Mouse (Mus musculus) midbrain, embryonic 14.5 days (tissue): ENCODE data around the gene Mtcl1. TPM values are rescaled to one million over a fixed set of nuclear protein-coding genes. Genes with fewer than 3 reads are reported as not detected.

Experiments used
- ATAC-seq: fragments of 200-750 bp; cut with Nextera tagmentation; 2 replicates; pipeline ENCODE4 v1.8.0; 2017; ENCODE audit warnings: moderate number of reproducible peaks, moderate library complexity; ENCODE audit not compliant: low FRiP score, low TSS enrichment
- DNase-seq: peaks from one replicate; pipeline ENCODE4 v3.0.0-alpha.2; 2015
- H3K27ac ChIP-seq: fragments of 300-500 bp; sonication (generic); replicated peaks from 2 replicates; pipeline ENCODE4 v1.5.1; 2014; ENCODE audit warnings: mild to moderate bottlenecking, low read depth, low read length, moderate library complexity
- H3K27me3 ChIP-seq: fragments of 300-500 bp; sonication (generic); 2 replicates; pipeline ENCODE4 v1.6.1; 2014; ENCODE audit warnings: low read length, control low read depth, mixed read lengths; ENCODE audit not compliant: control insufficient read depth, insufficient read depth
- H3K36me3 ChIP-seq: fragments of 300-500 bp; sonication (generic); 2 replicates; pipeline ENCODE4 v1.6.1; 2014; ENCODE audit warnings: low read length, control low read depth; ENCODE audit not compliant: control insufficient read depth, insufficient read depth
- H3K4me1 ChIP-seq: fragments of 300-500 bp; sonication (generic); 2 replicates; pipeline ENCODE4 v1.6.1; 2014; ENCODE audit warnings: mild to moderate bottlenecking, antibody characterized with exemption, low read length, control low read depth; ENCODE audit not compliant: control insufficient read depth, insufficient read depth
- H3K4me2 ChIP-seq: fragments of 300-500 bp; sonication (generic); 2 replicates; pipeline ENCODE4 v1.6.1; 2014; ENCODE audit warnings: mild to moderate bottlenecking, low read length, moderate library complexity
- H3K4me3 ChIP-seq: fragments of 300-500 bp; sonication (generic); replicated peaks from 2 replicates; pipeline ENCODE4 v1.5.1; 2014; ENCODE audit warnings: low read depth, low read length
- H3K9ac ChIP-seq: fragments of 300-500 bp; sonication (generic); replicated peaks from 2 replicates; pipeline ENCODE4 v1.6.1; 2014; ENCODE audit warnings: mild to moderate bottlenecking, low read length, moderate library complexity
- H3K9me3 ChIP-seq: fragments of 300-500 bp; sonication (generic); 2 replicates; pipeline ENCODE4 v1.6.1; 2016; ENCODE audit warnings: low read length, control low read depth, mixed read lengths; ENCODE audit not compliant: control insufficient read depth
- WGBS: fragments of 180-500 bp; shearing (Covaris S2); extraction: QIAGEN DNeasy Blood & Tissue Kit; methylation state at CpG from one replicate; pipeline ENCODE4 v1.1.7; 2014; 5-methylcytosine and 5-hydroxymethylcytosine counted together
- polyA plus RNA-seq: library from polyadenylated mRNA; unstranded; fragments of >200 nt; fragmentation: Nextera tagmentation; extraction: Ambion mirVana; gene quantifications from 2 replicates; pipeline ENCODE4 v1.2.1, GENCODE M21; 2014

The Mtcl1 gene
- polyA plus RNA-seq, 1 experiment from 2014 or later: 36.0 TPM

DNA sequence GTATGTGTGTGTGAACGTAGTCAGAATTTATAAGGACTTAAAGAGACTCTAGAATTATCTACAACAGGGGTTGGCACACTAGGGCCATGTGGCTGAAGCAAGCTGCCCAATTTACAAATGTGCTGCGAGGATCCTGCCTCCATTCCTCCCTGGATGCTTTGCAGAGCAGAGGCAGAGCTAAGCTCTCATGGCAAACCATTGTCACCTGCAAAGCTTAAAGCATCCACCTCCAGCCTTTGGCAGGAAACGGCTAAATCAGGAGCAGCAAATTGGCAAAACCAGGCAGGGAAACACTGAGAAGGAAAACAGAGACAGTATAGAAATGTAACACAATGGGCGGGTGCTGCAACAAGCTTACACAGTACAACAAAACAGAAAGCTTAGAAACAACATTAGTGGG lies 61.2 kb downstream of the Mtcl1 start:
- no peaks in the 10 kb centered on the region for H3K4me1 ChIP-seq
- H3K36me3 ChIP-seq: peaks cover 16% of the 10 kb centered on the region; the same call in 1 of the 2 replicates
- no peaks in the 10 kb centered on the region for H3K27me3 ChIP-seq
- H3K4me2 ChIP-seq: no peak overlapping the region
- no peak for DNase-seq
- no peak for ATAC-seq
- WGBS: 85% methylated on average over 4 of the region's 4 CpGs
- no peak overlapping the region for H3K27ac ChIP-seq
- H3K9ac ChIP-seq: no peak overlapping the region
- no peaks in the 10 kb centered on the region for H3K9me3 ChIP-seq
- H3K4me3 ChIP-seq: no peak overlapping the region

DNA sequence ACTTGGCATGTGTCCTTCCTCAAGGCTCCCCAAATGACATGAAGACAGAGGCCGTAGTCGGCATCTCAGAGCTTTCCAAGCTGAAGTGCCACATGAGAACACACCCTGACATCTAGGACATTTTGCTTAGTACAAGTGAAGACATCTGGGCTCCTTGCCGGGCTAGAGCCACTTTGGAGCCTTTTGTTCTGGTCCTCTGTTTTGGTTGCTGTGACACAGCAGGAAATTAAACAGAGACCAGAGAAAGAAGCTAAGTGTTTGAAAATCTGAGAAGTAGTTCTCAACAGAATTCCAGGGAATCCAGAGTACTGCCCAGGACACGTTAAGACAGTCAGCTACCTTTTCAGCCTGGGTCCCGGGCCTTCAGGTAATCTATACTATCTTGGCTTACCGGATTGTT lies 68.2 kb downstream of the Mtcl1 start:
- no peak overlapping the region for H3K9ac ChIP-seq
- DNase-seq: no peak
- H3K27ac ChIP-seq: no peak overlapping the region
- ATAC-seq: no peak
- H3K36me3 ChIP-seq: peaks cover 42% of the 10 kb centered on the region
- no peaks in the 10 kb centered on the region for H3K27me3 ChIP-seq
- no peaks in the 10 kb centered on the region for H3K4me1 ChIP-seq
- no peak overlapping the region for H3K4me2 ChIP-seq
- H3K9me3 ChIP-seq: no peaks in the 10 kb centered on the region
- H3K4me3 ChIP-seq: no peak overlapping the region
- whole genome bisulfite sequencing: 80% methylated on average over 6 of the region's 6 CpGs

DNA sequence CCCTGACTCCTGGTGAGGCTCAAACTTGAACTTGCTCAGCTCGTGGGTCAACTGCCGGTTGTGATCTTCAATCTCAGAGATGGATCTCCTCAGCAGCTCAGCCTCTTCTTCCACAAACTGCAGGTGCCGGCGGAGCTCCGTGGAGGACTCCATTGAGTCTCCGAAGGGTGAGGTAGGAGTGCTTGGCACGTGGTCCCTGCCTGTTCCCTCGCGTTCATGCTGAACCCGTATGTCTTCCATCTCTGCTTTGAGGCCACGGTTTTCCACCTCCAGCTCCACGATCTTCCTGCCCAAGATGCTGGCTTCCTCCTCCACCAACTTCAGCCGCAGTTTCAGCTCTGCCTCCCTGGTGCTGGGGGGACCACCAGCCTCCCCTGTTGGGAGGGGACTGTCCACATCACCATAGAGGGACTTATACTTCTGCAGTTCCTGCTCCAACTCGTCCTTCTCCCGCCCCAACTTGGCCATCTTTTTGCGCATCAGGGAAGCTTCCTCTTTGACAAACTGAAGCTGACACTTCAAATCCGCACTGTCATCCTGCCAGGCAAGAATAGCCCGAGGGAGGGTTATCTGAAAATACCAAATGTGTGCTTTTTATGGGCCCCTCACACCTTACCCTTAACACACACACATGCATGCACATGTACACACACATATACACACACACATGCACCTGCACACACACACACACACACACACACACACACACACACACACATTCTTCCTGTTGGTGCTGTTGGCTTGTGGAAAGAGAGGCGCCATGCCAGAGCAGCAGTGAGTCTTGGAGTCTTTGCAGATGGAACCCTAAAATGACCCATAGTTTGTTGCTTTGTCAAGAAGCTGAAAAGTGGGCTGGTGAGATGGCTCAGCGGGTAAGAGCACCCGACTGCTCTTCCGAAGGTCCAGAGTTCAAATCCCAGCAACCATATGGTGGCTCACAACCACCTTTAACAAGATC lies 69.4 kb downstream of the Mtcl1 start:
- H3K27me3 ChIP-seq: no peaks in the 10 kb centered on the region
- DNase-seq: no peak
- no peak for ATAC-seq
- no peak overlapping the region for H3K4me3 ChIP-seq
- no peak overlapping the region for H3K27ac ChIP-seq
- no peak overlapping the region for H3K4me2 ChIP-seq
- 94% methylated on average over 22 of the region's 22 CpGs for WGBS
- H3K36me3 ChIP-seq: peaks cover 41% of the 10 kb centered on the region
- no peaks in the 10 kb centered on the region for H3K4me1 ChIP-seq
- no peak overlapping the region for H3K9ac ChIP-seq
- H3K9me3 ChIP-seq: no peaks in the 10 kb centered on the region

DNA sequence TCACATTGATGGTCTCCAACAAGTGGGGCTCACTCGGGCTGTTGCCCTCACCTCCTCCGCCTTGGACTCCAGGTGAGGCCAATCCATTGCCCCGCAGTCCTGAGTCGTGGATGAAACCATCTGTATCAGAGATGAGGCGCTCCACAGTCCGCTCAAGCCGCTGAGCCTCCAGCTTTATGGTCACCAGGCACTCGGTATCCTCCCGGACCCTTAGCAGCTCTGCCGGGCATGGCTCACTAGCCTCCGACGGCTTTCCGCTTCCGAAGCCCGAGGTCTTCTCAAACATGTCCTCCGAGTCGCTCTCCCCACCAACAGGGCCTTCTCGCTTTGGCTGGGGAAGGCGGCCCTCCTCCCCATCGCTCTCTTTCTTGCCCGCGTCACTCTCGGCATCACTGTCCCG lies 70.2 kb downstream of the Mtcl1 start:
- Histone ChIP-seq H3K4me1 (no peaks in the 10 kb centered on the region), H3K27ac (no peak overlapping the region), H3K9me3 (no peaks in the 10 kb centered on the region), H3K27me3 (no peaks in the 10 kb centered on the region), H3K4me2 (no peak overlapping the region), H3K4me3 (no peak overlapping the region), H3K9ac (no peak overlapping the region), H3K36me3 (peaks cover 35% of the 10 kb centered on the region)
- 92% methylated on average over 24 of the region's 24 CpGs for WGBS
- ATAC-seq: no peak
- DNase-seq: no peak

DNA sequence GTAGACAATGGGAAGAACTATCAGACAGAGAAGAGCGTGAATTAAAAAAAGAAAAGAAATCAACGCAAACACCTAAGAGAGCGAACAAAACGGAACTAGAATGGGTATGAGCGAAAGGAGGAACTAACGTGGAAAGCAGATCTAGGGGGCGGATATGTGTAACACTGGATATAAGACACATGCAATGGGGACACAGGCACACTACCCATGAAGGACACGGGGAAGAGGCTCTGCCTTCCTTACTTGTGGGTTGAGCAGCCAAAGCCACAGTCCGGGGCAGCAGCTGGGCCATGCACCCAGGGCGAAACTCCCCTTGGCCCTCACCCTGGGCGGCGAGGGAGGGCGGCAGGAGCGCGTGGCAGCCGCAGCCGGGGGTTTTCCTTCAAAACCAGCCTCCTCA lies 71.4 kb downstream of the Mtcl1 start:
- no peaks in the 10 kb centered on the region for H3K4me1 ChIP-seq
- no peak for DNase-seq
- no peak overlapping the region for H3K9ac ChIP-seq
- no peaks in the 10 kb centered on the region for H3K9me3 ChIP-seq
- H3K4me2 ChIP-seq: no peak overlapping the region
- H3K27me3 ChIP-seq: no peaks in the 10 kb centered on the region
- WGBS: 91% methylated on average over 17 of the region's 17 CpGs
- peaks cover 32% of the 10 kb centered on the region for H3K36me3 ChIP-seq
- ATAC-seq: no peak
- no peak overlapping the region for H3K27ac ChIP-seq
- no peak overlapping the region for H3K4me3 ChIP-seq

DNA sequence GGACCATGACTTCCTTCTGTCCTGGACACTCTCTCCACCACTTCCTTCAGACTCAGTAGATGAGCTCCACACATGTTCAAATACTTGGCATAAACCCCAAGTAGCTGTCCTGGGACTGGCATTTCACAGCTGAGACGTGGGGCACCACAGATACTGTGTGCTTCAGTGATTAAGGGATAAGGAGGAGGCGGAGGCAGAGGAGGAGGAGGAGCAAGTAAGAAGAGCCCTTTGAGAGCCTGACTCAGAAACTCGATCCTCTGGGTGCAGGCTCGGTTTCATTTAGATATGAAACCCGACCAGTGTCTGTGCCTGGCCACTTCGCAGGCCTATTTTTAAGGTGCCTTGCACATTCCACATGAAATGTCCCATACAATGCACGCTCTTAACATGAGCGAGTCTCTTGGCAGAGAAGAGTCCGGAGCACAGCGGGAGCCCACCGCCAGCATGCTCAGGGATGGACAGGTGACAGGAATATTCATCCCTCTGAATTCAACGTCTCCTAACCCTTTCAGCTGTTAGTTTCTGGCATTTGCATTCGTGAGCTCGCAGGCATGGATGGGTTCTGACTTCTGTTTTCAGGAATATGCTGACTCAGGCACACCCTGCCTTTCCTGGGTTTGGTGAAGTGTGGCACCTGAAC lies 74.8 kb downstream of the Mtcl1 start:
- no peaks in the 10 kb centered on the region for H3K4me1 ChIP-seq
- WGBS: 60% methylated on average over 14 of the region's 14 CpGs
- ATAC-seq (no peak), DNase-seq (no peak)
- no peak overlapping the region for H3K4me3 ChIP-seq
- no peak overlapping the region for H3K9ac ChIP-seq
- no peaks in the 10 kb centered on the region for H3K27me3 ChIP-seq
- no peaks in the 10 kb centered on the region for H3K9me3 ChIP-seq
- H3K27ac ChIP-seq: no peak overlapping the region
- peaks cover 32% of the 10 kb centered on the region for H3K36me3 ChIP-seq
- no peak overlapping the region for H3K4me2 ChIP-seq

DNA sequence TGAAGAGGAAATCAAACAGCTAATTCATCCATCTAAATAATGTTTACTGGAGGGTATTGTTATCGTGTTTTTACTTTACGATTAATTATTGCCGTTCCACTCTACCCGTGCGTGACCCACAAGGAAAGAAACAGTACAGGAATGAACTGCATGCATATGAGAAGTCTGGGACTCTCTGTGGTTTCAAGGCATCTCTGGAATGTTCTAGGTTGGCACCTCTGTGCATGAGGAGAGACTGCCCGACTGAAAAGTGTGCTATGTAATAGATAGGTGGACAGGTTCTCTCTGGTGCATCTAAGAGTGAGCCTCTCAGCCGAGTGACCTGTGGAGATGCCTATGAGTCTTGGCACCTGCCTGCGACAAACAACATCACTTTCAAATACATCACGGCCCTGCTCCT lies 78.7 kb downstream of the Mtcl1 start:
- WGBS: 96% methylated on average over 9 of the region's 9 CpGs

DNA sequence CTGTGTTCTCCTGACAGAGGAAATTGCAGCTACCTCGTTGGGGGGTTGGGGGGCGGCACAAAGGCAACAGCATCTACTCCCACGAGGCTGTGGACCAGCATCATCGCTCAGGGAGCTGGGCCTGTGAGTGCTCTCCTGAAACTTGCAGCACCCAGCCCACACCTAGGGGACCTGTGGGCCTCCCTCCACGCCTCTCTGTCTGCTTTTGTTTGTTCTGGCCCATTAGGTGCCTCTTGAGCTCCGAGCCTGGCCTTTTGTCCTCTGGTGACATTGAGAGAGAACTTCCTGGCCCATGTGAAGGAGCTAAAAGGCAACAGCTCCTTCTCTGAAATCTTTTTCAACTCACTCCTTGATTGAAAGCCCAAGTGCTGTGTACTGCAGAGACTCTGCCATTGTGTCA lies 79.8 kb downstream of the Mtcl1 start:
- H3K9me3 ChIP-seq: no peaks in the 10 kb centered on the region

More for the DNA sequence above, 78.7 kb downstream of the Mtcl1 start:
- ATAC-seq (no peak), DNase-seq (no peak)
- Histone ChIP-seq H3K36me3 (peaks cover 29% of the 10 kb centered on the region), H3K27ac (no peak overlapping the region), H3K4me3 (no peak overlapping the region), H3K27me3 (no peaks in the 10 kb centered on the region), H3K9me3 (no peaks in the 10 kb centered on the region), H3K4me2 (no peak overlapping the region), H3K4me1 (no peaks in the 10 kb centered on the region), H3K9ac (no peak overlapping the region)

DNA sequence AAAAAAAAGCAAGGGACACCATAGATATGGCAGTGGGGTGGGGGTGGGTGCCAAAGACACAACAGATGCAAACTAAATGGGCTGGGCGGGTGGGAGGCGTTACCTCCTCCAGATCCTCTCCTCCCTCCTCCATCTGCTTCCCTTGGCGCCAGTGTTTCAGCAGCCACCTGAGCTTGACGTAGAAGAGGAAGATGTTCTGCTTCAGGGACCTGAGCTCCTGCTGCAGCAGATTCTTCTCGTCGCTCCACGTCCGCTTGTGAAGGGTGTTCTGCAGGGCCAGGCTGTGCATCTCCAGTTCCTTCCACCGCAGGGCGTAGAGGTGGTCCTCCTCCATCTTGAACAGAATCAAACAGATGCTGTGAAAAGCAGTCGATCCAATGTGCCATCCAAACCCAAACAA lies 81.4 kb downstream of the Mtcl1 start:
- H3K4me1 ChIP-seq: no peaks in the 10 kb centered on the region
- no peak overlapping the region for H3K4me3 ChIP-seq
- peaks cover 43% of the 10 kb centered on the region for H3K36me3 ChIP-seq
- H3K9ac ChIP-seq: no peak overlapping the region
- H3K27ac ChIP-seq: no peak overlapping the region
- 92% methylated on average over 11 of the region's 11 CpGs for WGBS
- ATAC-seq (no peak), DNase-seq (no peak)
- no peaks in the 10 kb centered on the region for H3K27me3 ChIP-seq
- H3K9me3 ChIP-seq: no peaks in the 10 kb centered on the region
- H3K4me2 ChIP-seq: no peak overlapping the region

More for the DNA sequence above, 79.8 kb downstream of the Mtcl1 start:
- no peak for DNase-seq
- no peaks in the 10 kb centered on the region for H3K4me1 ChIP-seq
- WGBS: 84% methylated on average over 6 of the region's 6 CpGs
- H3K4me3 ChIP-seq: no peak overlapping the region
- no peaks in the 10 kb centered on the region for H3K27me3 ChIP-seq
- peaks cover 36% of the 10 kb centered on the region for H3K36me3 ChIP-seq
- no peak overlapping the region for H3K4me2 ChIP-seq
- ATAC-seq: no peak
- H3K27ac ChIP-seq: no peak overlapping the region
- H3K9ac ChIP-seq: no peak overlapping the region
